Mouse (Mus musculus) limb, embryonic 11.5 days (tissue): ENCODE data around the gene Smim12. TPM values are rescaled to one million over a fixed set of nuclear protein-coding genes. Genes with fewer than 3 reads are reported as not detected.
A peak's percentile ranks its signal among the peaks of the same experiment; 100 is the strongest.

Source experiments
- ATAC-seq: fragments of 200-750 bp; cut with Nextera tagmentation; 2 replicates; pipeline ENCODE4 v1.8.0; 2017; ENCODE audit warnings: low read depth; ENCODE audit not compliant: insufficient number of reproducible peaks, low FRiP score, low TSS enrichment
- DNase-seq: peaks from one replicate; pipeline ENCODE4 v3.0.0-alpha.2; 2015; ENCODE audit warnings: low spot score
- H3K27ac ChIP-seq: fragments of 300-500 bp; sonication (generic); replicated peaks from 2 replicates; pipeline ENCODE4 v1.5.1; 2014; ENCODE audit warnings: low read depth, mild to moderate bottlenecking, low read length
- H3K27me3 ChIP-seq: fragments of 300-500 bp; sonication (generic); 2 replicates; pipeline ENCODE4 v1.6.1; 2014; ENCODE audit warnings: mild to moderate bottlenecking, low read length, mixed read lengths; ENCODE audit not compliant: control insufficient read depth, insufficient read depth
- H3K36me3 ChIP-seq: fragments of 300-500 bp; sonication (generic); 2 replicates; pipeline ENCODE4 v1.6.1; 2014; ENCODE audit warnings: mild to moderate bottlenecking, low read length, moderate library complexity, mixed read lengths; ENCODE audit not compliant: control insufficient read depth, insufficient read depth
- H3K4me1 ChIP-seq: fragments of 300-500 bp; sonication (generic); 2 replicates; pipeline ENCODE4 v1.6.1; 2014; ENCODE audit warnings: low read length, mixed read lengths; ENCODE audit not compliant: control insufficient read depth, insufficient read depth
- H3K4me2 ChIP-seq: fragments of 300-500 bp; sonication (generic); 2 replicates; pipeline ENCODE4 v1.6.1; 2014; ENCODE audit warnings: low read depth, mild to moderate bottlenecking, moderate library complexity; ENCODE audit not compliant: severe bottlenecking
- H3K4me3 ChIP-seq: fragments of 300-500 bp; sonication (generic); 2 replicates; pipeline ENCODE4 v1.5.1; 2014; ENCODE audit warnings: low read depth, low read length
- H3K9ac ChIP-seq: fragments of 300-500 bp; sonication (generic); 2 replicates; pipeline ENCODE4 v1.6.1; 2014; ENCODE audit warnings: mild to moderate bottlenecking, low read length
- H3K9me3 ChIP-seq: fragments of 300-500 bp; sonication (generic); 2 replicates; pipeline ENCODE4 v1.6.1; 2016; ENCODE audit warnings: low read length; ENCODE audit not compliant: control insufficient read depth
- WGBS: fragments of 180-500 bp; shearing (Covaris S2); extraction: QIAGEN DNeasy Blood & Tissue Kit; methylation state at CpG from one replicate; pipeline ENCODE4 v1.1.7; 2014; 5-methylcytosine and 5-hydroxymethylcytosine counted together
- polyA plus RNA-seq: library from polyadenylated mRNA; unstranded; fragments of >200 nt; fragmentation: Nextera tagmentation; extraction: Ambion mirVana; gene quantifications from 2 replicates; pipeline ENCODE4 v1.2.1, GENCODE M21; 2014

Gene Smim12
- polyA plus RNA-seq, 1 experiment from 2014 or later, result 65.9 TPM

DNA sequence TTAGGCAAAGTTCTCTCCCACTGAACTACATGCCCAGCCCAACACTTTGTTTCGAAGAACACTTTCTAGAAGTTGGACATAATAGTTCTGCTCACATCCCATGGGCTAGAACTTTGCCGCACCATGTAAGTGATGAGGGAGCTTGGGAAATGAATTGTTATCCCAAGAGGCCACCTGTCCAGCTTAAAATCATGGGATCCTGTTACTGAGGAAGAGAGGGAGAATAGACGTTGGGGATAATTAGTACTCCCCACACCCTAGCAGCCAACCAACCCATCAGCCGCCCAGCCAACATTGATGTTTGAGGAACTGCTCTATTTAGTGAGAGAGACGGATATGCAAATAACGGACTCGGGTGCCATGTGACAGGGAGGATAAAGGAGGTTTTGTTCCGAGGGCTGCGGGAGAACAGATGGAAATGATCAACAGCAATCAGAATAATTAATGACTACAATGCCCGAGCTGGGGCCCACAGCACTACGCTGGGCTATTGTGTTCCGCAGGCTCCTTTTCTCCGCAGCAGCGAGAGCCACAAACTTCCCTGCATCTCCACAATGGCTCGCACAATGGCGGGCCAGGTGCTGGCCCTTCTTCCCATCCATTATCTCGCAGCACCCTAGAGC lies 16.4 kb upstream of the Smim12 start:
- H3K9me3 ChIP-seq, result no peaks in the 10 kb centered on the region
- 21% methylated on average over 17 of the region's 17 CpGs for WGBS
- no peaks in the 10 kb centered on the region for H3K4me1 ChIP-seq
- no peak for ATAC-seq
- no peak overlapping the region for H3K27ac ChIP-seq
- peaks cover 32% of the 10 kb centered on the region for H3K27me3 ChIP-seq
- H3K36me3 ChIP-seq, result no peaks in the 10 kb centered on the region
- no peak overlapping the region for H3K4me3 ChIP-seq
- DNase-seq, result peak; percentile 47
- no peak overlapping the region for H3K9ac ChIP-seq
- no peak overlapping the region; the same call in 1 of the 2 replicates for H3K4me2 ChIP-seq

DNA sequence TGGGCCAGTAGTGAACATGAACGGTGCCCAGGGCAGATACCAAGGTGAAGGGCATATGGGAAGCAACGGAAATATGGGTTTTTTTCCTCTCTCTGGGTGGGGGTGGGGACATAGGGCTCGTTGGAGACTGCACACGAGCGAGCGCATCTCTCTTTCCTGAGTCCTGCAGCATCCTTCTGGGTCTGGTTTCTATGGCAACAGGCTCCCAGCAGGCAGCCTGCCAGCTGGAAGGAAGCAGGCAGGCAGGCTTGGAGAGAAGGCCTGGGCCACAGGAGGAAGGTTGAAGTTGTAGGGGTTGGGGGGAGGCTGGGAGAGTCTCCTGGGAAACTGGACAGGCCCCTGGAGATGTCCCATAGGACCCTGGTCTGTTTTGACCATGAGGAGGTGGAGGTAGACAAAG lies 11.6 kb upstream of the Smim12 start:
- Histone ChIP-seq H3K27me3 (0 out of 2 replicates have a peak, but pooled peaks cover 3% of the 10 kb centered on the region), H3K27ac (no peak overlapping the region), H3K4me1 (peaks cover 5% of the 10 kb centered on the region; the same call in 1 of the 2 replicates), H3K9ac (no peak overlapping the region), H3K4me2 (no peak overlapping the region), H3K4me3 (no peak overlapping the region), H3K36me3 (no peaks in the 10 kb centered on the region), H3K9me3 (no peaks in the 10 kb centered on the region)
- ATAC-seq (no peak), DNase-seq (no peak)
- WGBS, result 44% methylated on average over 6 of the region's 6 CpGs

DNA sequence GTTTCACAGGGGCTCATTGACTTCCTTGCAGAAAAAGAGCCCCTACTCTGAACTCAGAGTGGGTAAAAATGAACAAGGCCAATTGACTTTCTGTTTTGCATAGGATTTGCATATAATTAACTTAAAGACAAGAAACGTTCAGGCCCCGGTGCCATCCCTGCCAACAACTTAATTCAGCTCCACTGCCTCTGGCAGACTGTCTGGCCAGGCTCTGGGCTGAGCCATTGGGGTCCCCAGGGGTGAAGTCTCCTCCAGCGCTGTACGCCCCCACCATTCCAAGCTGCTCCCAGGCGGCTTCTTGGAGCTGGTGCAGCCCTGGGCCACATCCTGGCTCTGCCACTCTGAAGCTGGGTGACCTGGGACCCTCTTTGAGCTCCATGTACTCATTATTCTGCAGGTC lies 11.0 kb upstream of the Smim12 start:
- WGBS, result 69% methylated on average over 5 of the region's 5 CpGs
- H3K27me3 ChIP-seq, result 0 out of 2 replicates have a peak, but pooled peaks cover 3% of the 10 kb centered on the region
- DNase-seq, result no peak
- H3K27ac ChIP-seq, result no peak overlapping the region
- no peak for ATAC-seq
- H3K9ac ChIP-seq, result no peak overlapping the region
- no peak overlapping the region for H3K4me2 ChIP-seq
- no peaks in the 10 kb centered on the region for H3K36me3 ChIP-seq
- no peak overlapping the region for H3K4me3 ChIP-seq
- peaks cover 5% of the 10 kb centered on the region; the same call in 1 of the 2 replicates for H3K4me1 ChIP-seq
- no peaks in the 10 kb centered on the region for H3K9me3 ChIP-seq

DNA sequence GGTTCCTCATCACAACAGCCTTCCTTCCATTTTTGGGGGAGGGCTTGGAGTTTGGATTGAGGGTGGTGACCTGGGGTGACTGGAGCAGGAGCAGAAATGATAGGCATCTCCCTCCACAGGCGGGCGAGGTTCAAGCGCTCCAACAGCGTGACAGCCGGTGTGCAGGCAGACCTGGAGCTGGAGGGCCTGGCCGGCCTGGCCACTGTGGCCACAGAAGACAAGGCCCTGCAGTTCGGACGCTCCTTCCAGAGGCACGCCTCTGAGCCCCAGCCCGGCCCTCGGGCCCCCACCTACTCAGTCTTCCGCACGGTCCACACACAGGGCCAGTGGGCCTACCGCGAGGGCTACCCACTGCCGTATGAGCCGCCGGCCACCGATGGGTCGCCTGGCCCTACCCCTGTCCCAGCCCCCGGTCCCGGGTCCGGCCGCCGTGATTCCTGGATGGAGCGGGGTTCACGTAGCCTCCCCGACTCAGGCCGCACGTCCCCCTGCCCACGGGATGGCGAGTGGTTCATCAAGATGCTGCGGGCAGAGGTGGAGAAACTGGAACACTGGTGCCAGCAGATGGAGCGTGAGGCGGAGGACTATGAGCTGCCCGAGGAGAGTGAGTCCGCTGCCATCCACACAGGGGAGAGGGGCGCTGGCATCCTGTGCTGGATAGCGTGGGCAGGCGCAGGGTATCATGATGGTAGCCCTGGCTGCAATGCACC lies 10.0 kb upstream of the Smim12 start:
- 0 out of 2 replicates have a peak, but pooled peaks cover 3% of the 10 kb centered on the region for H3K27me3 ChIP-seq
- WGBS, result 86% methylated on average over 40 of the region's 40 CpGs

DNA sequence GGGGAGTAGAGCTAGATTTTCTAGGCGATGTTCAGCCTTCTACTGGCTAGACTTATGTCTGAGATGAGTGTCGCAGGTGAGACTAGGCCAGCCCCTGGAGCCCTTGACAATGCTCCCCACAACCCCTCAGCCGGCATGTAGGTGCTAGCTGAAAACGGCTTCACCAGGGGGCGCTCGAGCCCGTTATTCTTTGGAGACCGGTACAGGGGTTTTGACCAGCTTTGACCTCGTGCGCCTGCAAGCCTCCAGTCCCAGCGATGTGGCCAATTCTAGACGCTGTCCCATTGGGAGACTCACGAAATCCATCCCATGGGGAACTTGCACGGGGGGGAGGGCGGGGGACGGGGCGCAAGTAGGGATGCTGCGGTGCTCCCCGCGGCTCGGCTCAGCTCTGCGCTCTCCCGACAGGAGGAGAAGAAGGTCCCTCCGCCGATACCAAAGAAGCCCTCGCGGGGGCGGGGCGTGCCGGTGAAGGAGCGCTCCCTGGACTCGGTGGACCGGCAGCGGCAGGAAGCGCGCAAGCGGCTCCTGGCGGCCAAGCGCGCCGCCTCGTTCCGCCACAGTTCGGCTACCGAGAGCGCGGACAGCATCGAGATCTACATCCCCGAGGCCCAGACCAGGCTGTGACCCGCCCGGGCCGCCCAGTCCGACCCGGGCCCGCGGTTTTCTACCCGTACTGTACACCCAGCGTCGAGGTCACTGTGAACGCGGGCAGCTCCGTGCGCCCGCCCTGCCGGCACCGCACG lies 7.7 kb upstream of the Smim12 start:
- ATAC-seq (peak; percentile 72), DNase-seq (peak; percentile 98)
- Histone ChIP-seq H3K27ac (no peak overlapping the region), H3K9me3 (no peaks in the 10 kb centered on the region), H3K36me3 (no peaks in the 10 kb centered on the region), H3K9ac (peak overlapping the region; percentile 63), H3K4me3 (peak overlapping the region; percentile 43), H3K4me1 (peaks cover 5% of the 10 kb centered on the region; the same call in 1 of the 2 replicates), H3K27me3 (0 out of 2 replicates have a peak, but pooled peaks cover 3% of the 10 kb centered on the region), H3K4me2 (peak overlapping the region; percentile 89)
- under 1% methylated on average over 67 of the region's 67 CpGs for WGBS

More for the DNA sequence above, 10.0 kb upstream of the Smim12 start:
- H3K9me3 ChIP-seq, result no peaks in the 10 kb centered on the region
- H3K36me3 ChIP-seq, result no peaks in the 10 kb centered on the region
- DNase-seq (no peak), ATAC-seq (no peak)
- H3K4me2 ChIP-seq, result no peak overlapping the region
- peaks cover 5% of the 10 kb centered on the region; the same call in 1 of the 2 replicates for H3K4me1 ChIP-seq
- H3K9ac ChIP-seq, result no peak overlapping the region
- no peak overlapping the region for H3K27ac ChIP-seq
- H3K4me3 ChIP-seq, result no peak overlapping the region

DNA sequence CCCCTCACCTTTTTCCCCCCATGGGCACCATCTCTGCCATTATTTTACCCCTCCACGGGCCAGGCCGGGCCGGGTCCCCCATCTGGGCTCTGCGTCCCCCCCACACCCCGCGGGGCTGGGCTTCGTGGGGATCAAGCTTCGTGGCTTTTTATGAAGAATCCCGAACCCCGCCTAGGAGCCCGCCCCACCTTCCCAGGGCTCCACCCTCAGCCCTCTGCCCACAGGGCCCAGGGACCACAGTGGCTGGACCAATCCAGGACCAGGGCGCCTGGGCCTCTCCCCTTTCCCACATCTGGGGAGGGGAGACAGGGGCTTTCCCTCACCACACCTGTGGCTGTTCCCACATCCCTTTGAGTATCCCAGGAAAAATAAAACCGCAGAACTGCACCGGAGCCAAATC lies 7.0 kb upstream of the Smim12 start:
- ATAC-seq (no peak), DNase-seq (peak; percentile 58)
- H3K9ac ChIP-seq, result peak overlapping the region; percentile 63
- peaks cover 5% of the 10 kb centered on the region; the same call in 1 of the 2 replicates for H3K4me1 ChIP-seq
- 0 out of 2 replicates have a peak, but pooled peaks cover 3% of the 10 kb centered on the region for H3K27me3 ChIP-seq
- H3K36me3 ChIP-seq, result no peaks in the 10 kb centered on the region
- 4% methylated on average over 14 of the region's 14 CpGs for WGBS
- no peak overlapping the region for H3K27ac ChIP-seq
- peak overlapping the region; percentile 43 for H3K4me3 ChIP-seq
- H3K4me2 ChIP-seq, result peak overlapping the region; percentile 89
- H3K9me3 ChIP-seq, result no peaks in the 10 kb centered on the region

DNA sequence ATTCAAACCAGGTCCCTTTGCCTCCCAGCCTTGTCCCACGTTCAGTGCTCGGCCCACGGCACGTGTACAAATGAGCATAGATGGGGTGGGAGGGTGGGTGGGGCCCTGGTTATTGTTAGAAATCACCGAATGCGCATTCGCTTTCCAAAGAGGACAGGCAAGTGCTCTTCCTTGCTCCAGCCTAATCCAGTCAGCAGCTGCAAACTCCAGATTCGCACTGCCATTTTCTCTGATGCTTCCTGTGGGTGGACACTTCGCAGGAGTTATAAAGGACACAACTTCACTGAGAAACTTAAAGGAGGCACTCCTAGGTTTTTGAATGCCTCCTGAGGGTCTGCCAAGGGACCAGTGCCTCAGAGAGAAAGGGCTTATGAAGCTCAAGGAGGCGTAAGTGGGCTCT lies 6.3 kb upstream of the Smim12 start:
- DNase-seq (no peak), ATAC-seq (no peak)
- peaks cover 5% of the 10 kb centered on the region; the same call in 1 of the 2 replicates for H3K4me1 ChIP-seq
- H3K36me3 ChIP-seq, result no peaks in the 10 kb centered on the region
- H3K9ac ChIP-seq, result no peak overlapping the region
- H3K27me3 ChIP-seq, result 0 out of 2 replicates have a peak, but pooled peaks cover 3% of the 10 kb centered on the region
- 60% methylated on average over 10 of the region's 10 CpGs for WGBS
- no peak overlapping the region for H3K27ac ChIP-seq
- H3K9me3 ChIP-seq, result no peaks in the 10 kb centered on the region
- no peak overlapping the region for H3K4me2 ChIP-seq
- no peak overlapping the region for H3K4me3 ChIP-seq

DNA sequence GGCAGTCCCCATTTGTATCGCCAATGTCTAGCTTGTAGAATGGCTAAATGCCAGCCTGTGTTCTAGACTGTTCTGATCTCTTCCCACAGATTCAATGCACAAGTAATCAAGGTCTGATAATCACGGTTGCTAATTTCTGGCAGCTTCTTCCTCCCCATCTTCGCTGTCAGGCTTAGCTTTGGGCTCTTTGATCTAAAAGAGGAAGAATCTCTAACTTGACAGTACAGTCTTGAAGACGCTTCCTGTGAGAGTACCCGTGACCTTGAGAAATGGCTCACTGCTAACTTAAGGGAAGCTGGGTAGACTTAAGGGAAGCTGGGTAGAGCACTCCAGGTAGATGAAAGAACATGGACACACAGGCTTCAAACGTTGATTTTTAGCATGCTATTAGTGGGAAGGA lies 888 bp upstream of the Smim12 start:
- 71% methylated on average over 6 of the region's 6 CpGs for WGBS
- DNase-seq, result no peak

More for the DNA sequence above, 888 bp upstream of the Smim12 start:
- no peaks in the 10 kb centered on the region for H3K36me3 ChIP-seq
- ATAC-seq, result no peak
- H3K4me2 ChIP-seq, result no peak overlapping the region
- no peaks in the 10 kb centered on the region for H3K9me3 ChIP-seq
- H3K27me3 ChIP-seq, result no peaks in the 10 kb centered on the region
- no peak overlapping the region for H3K4me3 ChIP-seq
- no peak overlapping the region for H3K9ac ChIP-seq
- H3K27ac ChIP-seq, result no peak overlapping the region
- no peaks in the 10 kb centered on the region; the same call in 1 of the 2 replicates for H3K4me1 ChIP-seq
